Mouse (Mus musculus): ENCODE measurements at regions not wholly inside any gene's neighbourhood (a gene's known extent, or its start where the extent isn't known, plus 50 kb on each side); places are given as distances from the start of the nearest gene placed in this dataset.

- no peak for DNase-seq
These were observed 189.5 kb upstream of the Rybp start for GRCm38 (mm10) chr6:100476550-100477366.

GRCm38 (mm10) chr6:100475341-100475955 lies 188.2 kb upstream of the Rybp start:
- DNase-seq = no peak

- no peak for DNase-seq
These were observed 187.0 kb upstream of the Rybp start for GRCm38 (mm10) chr6:100474326-100474725.

- DNase-seq = no peak
These were observed 182.8 kb upstream of the Rybp start for GRCm38 (mm10) chr6:100470071-100470470.

- DNase-seq = no peak
These were observed 175.5 kb upstream of the Rybp start for GRCm38 (mm10) chr6:100462757-100463156.

DNA sequence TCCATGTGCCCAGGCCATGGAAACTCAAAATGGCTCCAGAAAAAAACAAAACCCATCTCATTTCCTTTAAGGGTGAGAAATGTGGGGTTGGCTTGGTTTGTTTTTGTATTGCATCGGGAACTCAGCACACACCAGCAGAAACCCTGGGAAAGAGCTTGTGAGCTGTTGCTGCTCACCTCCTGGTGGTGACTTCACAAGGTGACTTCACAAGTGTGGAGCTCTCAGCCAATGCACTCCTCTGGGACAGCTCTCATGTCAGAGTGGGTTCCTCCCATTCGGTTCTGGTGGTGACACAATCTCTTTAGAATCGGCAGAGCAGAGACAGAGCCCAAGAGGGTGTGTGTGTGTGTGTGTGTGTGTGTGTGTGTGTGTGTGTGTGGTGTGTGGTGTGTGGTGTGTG lies 166.1 kb upstream of the Rybp start:
- DNase-seq = no peak

- peak in 1 of 2 experiments; percentile 30 for DNase-seq
These were observed 165.1 kb upstream of the Rybp start for GRCm38 (mm10) chr6:100452097-100453002.

DNA sequence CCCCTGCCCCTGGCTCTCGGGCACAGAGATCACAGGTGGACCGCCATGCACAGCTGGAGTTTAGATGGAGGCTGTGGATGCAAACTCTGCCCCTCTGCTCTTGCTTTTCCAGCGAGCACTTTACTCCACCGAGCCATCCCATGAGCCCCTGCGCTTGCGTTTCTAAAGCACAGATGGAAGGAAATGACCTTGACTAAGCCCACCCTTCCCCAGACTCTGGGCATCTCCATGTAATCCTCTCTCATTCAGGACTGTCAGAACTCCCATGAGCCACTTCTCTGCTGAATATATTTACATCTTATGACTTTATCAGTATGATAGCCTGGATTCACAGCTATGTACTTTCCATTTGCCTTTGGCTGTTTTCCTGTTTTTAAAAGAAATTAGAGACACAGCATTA lies 162.8 kb upstream of the Rybp start:
- DNase-seq = no peak

GRCm38 (mm10) chr6:100449087-100449486 lies 161.8 kb upstream of the Rybp start:
- DNase-seq = no peak

- no peak for DNase-seq
These were observed 159.9 kb upstream of the Rybp start for GRCm38 (mm10) chr6:100447211-100447610.

DNA sequence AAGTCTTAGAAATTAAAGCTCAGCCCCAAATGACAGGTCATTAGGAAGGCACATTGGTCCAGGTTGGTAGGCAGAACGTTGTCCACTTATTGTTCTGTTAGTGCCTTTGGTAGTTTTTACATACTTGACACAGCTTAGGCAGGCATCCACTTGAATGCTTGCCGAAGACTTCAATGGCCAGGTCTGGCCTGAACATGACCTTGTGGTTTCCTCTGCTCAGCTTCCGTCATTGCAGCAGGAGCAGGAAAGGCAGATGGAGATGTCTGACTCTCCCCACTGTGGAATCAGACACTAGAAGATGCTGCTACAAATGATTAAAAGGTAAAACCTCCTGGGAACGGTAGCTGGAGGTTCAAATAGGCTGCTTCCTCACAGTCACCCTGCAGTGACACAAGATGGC lies 159.5 kb upstream of the Rybp start:
- no peak for DNase-seq

GRCm38 (mm10) chr6:100439071-100439737 lies 151.9 kb upstream of the Rybp start:
- no peak for DNase-seq

DNA sequence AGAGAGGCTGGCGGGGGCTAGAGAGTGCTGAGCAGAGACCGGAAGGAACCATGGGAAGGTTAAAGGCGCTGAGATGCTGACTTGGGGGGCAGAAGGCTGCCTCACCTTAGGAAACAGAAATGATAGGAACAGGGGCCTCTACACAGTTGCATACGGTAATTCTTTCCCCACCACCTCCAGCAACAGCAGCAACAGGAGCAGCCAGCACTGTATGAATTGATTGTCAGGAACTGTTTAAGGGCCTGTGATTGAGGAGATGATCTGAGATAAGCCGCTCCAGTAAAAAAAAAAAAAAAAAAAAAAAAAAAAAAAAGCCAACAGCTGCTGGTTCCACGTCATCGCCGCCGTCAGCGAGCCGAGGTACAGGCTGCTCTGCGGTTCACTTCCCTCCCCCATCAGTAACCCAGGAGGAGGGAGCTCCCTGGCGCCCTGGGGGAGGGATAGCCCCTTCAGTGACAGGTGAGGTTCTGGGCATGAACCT lies 151.3 kb upstream of the Rybp start:
- peak; percentile 52 to 69 for DNase-seq

- DNase-seq = no peak
These were observed 150.7 kb upstream of the Rybp start for GRCm38 (mm10) chr6:100437980-100438379.

GRCm38 (mm10) chr6:100436507-100436906 lies 149.2 kb upstream of the Rybp start:
- DNase-seq = no peak

GRCm38 (mm10) chr6:100435222-100435621 lies 147.9 kb upstream of the Rybp start:
- DNase-seq = no peak

DNA sequence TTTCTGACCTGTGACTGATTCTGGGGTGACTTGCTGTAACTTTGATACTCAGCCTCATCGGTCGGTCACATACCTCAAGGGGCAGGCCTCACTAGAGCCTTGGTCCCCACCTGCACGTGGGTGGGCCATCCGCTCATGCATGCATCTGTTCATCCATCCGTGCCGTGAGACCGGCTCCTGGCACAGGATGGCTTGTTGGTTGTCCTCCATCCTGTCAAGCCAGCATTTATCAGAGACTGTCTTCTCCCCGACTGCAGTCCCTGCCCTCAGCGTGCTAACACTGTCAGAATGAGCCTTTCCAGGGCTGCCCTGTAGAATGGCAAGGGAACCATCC lies 146.2 kb upstream of the Rybp start:
- peak in 1 of 2 experiments; percentile 53 for DNase-seq

- DNase-seq = no peak
These were observed 145.6 kb upstream of the Rybp start for GRCm38 (mm10) chr6:100432688-100433533.

DNA sequence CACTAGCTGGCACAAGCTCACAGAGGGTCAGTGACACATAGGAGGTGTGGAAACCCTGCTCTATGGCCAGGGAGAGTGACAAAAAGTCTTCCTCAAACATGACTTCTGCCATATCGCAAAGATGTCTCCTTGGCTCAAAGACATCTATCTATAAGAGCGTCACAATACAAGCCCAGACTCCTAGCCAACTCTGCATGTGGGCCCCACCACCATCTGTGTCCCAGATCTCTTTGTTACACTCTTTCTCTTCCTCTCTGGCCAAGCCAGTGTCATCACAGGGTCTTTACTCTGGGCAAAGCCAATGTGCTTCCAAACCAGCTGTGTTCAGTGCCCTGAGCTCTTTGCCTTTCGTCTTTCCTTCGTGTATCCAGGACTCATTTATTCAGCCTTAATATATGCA lies 143.0 kb upstream of the Rybp start:
- no peak for DNase-seq

- no peak for DNase-seq
These were observed 142.2 kb upstream of the Rybp start for GRCm38 (mm10) chr6:100429511-100429910.

DNA sequence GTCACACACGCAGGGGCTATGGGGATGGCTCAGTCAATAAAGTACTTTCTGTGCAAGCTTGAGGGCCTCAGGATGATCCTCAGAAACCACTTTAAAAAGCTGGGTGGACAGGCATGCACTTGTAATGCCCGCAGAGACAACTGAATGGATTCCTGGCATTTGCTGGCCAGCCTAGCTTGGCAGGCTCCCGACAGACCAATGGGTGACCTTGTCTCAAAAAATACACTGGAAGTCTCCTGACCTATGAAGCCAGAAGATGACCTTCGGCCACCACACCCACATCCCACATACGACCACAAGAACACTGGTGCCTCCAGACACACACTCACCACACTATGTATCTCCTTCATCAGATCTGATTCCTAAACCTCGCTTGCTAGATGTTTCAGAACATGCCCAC lies 141.5 kb upstream of the Rybp start:
- no peak for DNase-seq

- DNase-seq = no peak
These were observed 138.3 kb upstream of the Rybp start for GRCm38 (mm10) chr6:100425551-100425950.

All from kidney, postnatal 4 days (tissue).